ENCODE assay signal across 10 mouse cellular contexts in genomic region chr13:102933702-102934101, GRCm38 (mm10).
DNase-seq lines count a peak whose midpoint lies in the region; ATAC-seq and TF ChIP-seq lines count a peak whose summit lies in the region.
"Had no signal": no experiment of that assay in that cellular context is flagged by ENCODE, and none has a peak within 500 bp of the region (broad histone marks: within the 10 kb centered on the region; RNA-seq: fewer than 3 reads in every experiment).

No protein-coding gene starts in this region.

- peak; percentile 79 for ATAC-seq in frontal cortex, adult (ENCODE audit: low TSS enrichment)

- H3K4me3 ChIP-seq in left cerebral cortex, adult 2 months, result no peak overlapping the region

- peak; percentile 66 for DNase-seq in adrenal gland, postnatal 10 days
- no peak for DNase-seq in adrenal gland, adult (ENCODE audit: inconsistent age in 2 of 2, low spot score in 1 of 2)
- DNase-seq in left cerebral cortex, adult 2 months (ENCODE audit: extremely low spot score in 1 of 2, low spot score in 2 of 2), result peak in 1 of 2 experiments; percentile 42
- DNase-seq in left cerebral cortex, postnatal 10 days (ENCODE audit: extremely low spot score in 1 of 2, low spot score in 2 of 2), result no peak
- peak; percentile 19 for DNase-seq in lung, postnatal 14 days
- no peak for DNase-seq in urinary bladder, adult 18-20 months (ENCODE audit: low spot score in 2 of 2)
- no peak for DNase-seq in thymus, postnatal 4 days
- DNase-seq: thymus, postnatal 14 days had no signal

- 0 out of 2 replicates have a peak overlapping the region, but pooled peaks have one; percentile 25 for H3K27ac ChIP-seq in left cerebral cortex, adult 2 months
- H3K27ac ChIP-seq: macrophage had no signal

- intact Hi-C loops in left cerebral cortex, adult 2 months (cut with DNase I), result no loop called here
- intact Hi-C loops in left cerebral cortex, postnatal 10 days (cut with DNase I), result no loop called here

- TF ChIP-seq CTCF in left cerebral cortex, adult 2 months (IDR thresholded peaks at IDR 0.05), result no peak

Comparison
In these comparisons a context has a peak if more than half of its experiments do, and no peak if none do; other contexts are left out.
1. DNase-seq: peak in adrenal gland, postnatal 10 days (single experiment) and lung, postnatal 14 days (single experiment); none in adrenal gland, adult (0 of 2), left cerebral cortex, postnatal 10 days (0 of 2), urinary bladder, adult 18-20 months (0 of 2) and thymus, postnatal 4 days (single experiment).